Mouse (Mus musculus) liver, embryonic 14.5 days (tissue): ENCODE measurements around the gene Ralgps2. TPM values are rescaled to one million over a fixed set of nuclear protein-coding genes. Genes with fewer than 3 reads are reported as not detected.

Experiments used
- ATAC-seq: fragments of 200-750 bp; cut with Nextera tagmentation; 2 replicates; pipeline ENCODE4 v1.8.0; 2017; ENCODE audit warnings: moderate number of reproducible peaks, mild to moderate bottlenecking, moderate library complexity; ENCODE audit not compliant: insufficient read depth
- DNase-seq, 3 experiments: peaks; one replicate each; pipeline ENCODE4 v3.0.0-alpha.2; 2012 to 2013; ENCODE audit warnings: low read depth in 3 of 3, low spot score in 3 of 3
- H3K27ac ChIP-seq: fragments of 300-500 bp; sonication (generic); 2 replicates; pipeline ENCODE4 v1.5.1; 2014; ENCODE audit warnings: moderate library complexity, mild to moderate bottlenecking, control low read depth, inconsistent platforms
- H3K27me3 ChIP-seq: fragments of 300-500 bp; sonication (generic); 2 replicates; pipeline ENCODE4 v1.6.1; 2014; ENCODE audit warnings: mild to moderate bottlenecking, low read length, moderate library complexity; ENCODE audit not compliant: control insufficient read depth, insufficient read depth
- H3K36me3 ChIP-seq: fragments of 300-500 bp; sonication (generic); replicated peaks from 2 replicates; pipeline ENCODE4 v1.6.1; 2014; ENCODE audit warnings: low read depth; ENCODE audit not compliant: control insufficient read depth, insufficient read depth
- H3K4me1 ChIP-seq, 2 experiments: fragments of 200-500 bp in 1 of 2; fragments of 300-500 bp in 1 of 2; sonication (generic) in 1 of 2; replicated peaks; 2 replicates each; pipeline ENCODE4 v1.6.1; 2012 to 2014; ENCODE audit warnings: antibody characterized with exemption in 1 of 2, inconsistent platforms in 1 of 2, low read length in 1 of 2; ENCODE audit not compliant: control insufficient read depth in 2 of 2, insufficient read depth in 2 of 2
- H3K4me2 ChIP-seq: fragments of 300-500 bp; sonication (generic); 2 replicates; pipeline ENCODE4 v1.6.1; 2014; ENCODE audit warnings: low read depth, mild to moderate bottlenecking, control low read depth, moderate library complexity
- H3K4me3 ChIP-seq, 2 experiments: fragments of 200-500 bp in 1 of 2; fragments of 300-500 bp in 1 of 2; sonication (generic) in 1 of 2; 2 replicates each; pipeline ENCODE4 v1.5.1; 2012 to 2014; ENCODE audit warnings: low read depth in 2 of 2, low read length in 2 of 2, mild to moderate bottlenecking in 2 of 2, control low read depth in 1 of 2, inconsistent platforms in 1 of 2, moderate library complexity in 1 of 2; ENCODE audit not compliant: insufficient read depth in 1 of 2
- H3K9ac ChIP-seq: fragments of 300-500 bp; sonication (generic); replicated peaks from 2 replicates; pipeline ENCODE4 v1.6.1; 2014; ENCODE audit warnings: mild to moderate bottlenecking, control low read depth, moderate library complexity
- H3K9me3 ChIP-seq: fragments of 300-500 bp; sonication (generic); 2 replicates; pipeline ENCODE4 v1.6.1; 2016; ENCODE audit warnings: low read length, mixed read lengths; ENCODE audit not compliant: control insufficient read depth
- CTCF ChIP-seq: IDR thresholded peaks from 2 replicates; pipeline ENCODE4 v1.5.1; 2016; ENCODE audit warnings: antibody characterized with exemption, low read depth, control low read depth
- EP300 ChIP-seq: IDR thresholded peaks from 2 replicates; pipeline ENCODE4 v1.6.1; 2016; ENCODE audit warnings: antibody characterized with exemption, low read depth
- WGBS: fragments of 180-500 bp; shearing (Covaris S2); extraction: QIAGEN DNeasy Blood & Tissue Kit; methylation state at CpG from one replicate; pipeline ENCODE4 v1.1.7; 2014; ENCODE audit not compliant: insufficient replicate concordance; 5-methylcytosine and 5-hydroxymethylcytosine counted together
- polyA plus RNA-seq, 2 experiments: library from polyadenylated mRNA; depleted of rRNA in 1 of 2; stranded (reverse) in 1 of 2; unstranded in 1 of 2; fragments of >200 nt; fragmentation: Nextera tagmentation in 1 of 2; extraction: Ambion mirVana in 1 of 2; gene quantifications; 2 replicates each; pipeline versions ENCODE4 v1.2.1 to v1.2.3; 2012 to 2014

Ralgps2 gene
- polyA plus RNA-seq, 2 experiments = 3.2 to 12.8 TPM

DNA sequence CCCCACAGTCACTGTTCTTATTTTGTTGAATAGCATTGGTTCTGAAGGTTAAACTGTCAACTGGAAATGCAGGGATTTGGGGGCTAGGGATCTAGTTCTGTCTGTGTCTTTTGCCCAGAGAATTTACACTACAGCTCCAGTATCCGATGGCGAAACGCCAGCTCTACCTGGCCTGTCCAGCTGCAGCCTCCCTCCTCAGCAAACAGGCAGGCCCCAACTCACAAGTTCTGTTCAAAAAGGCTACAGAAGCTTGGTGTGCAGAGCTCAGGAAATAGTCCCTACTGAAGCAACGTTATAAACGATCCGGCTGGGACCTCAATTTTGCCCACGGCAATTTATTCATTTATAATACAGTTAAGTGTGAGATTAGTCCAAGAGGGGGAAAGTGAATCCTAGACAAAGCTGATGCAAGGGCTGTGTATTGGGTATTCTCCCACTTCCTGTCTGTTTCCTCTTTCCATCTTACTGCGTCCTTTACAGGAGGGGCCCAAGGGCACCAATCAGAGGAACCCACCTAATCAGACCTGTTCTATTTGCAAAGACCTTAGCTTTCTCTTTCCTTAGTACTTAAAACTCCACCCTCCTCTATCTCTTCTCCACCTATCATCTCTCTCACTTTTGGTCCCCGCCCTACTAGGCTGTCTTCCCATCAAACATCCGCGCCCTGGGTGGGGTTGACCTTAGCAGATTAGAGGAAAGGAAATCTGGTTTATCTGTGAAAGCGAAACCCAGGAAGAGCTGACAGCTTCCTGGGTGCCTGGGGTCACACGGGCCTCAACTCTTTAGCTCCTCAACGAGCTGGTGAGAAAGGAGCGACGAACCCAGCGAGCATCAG is 16.7 kb upstream of the Ralgps2 start:
- Histone ChIP-seq H3K27ac (no peak overlapping the region), H3K27me3 (no peaks in the 10 kb centered on the region), H3K9me3 (no peaks in the 10 kb centered on the region), H3K36me3 (no peaks in the 10 kb centered on the region), H3K4me1 (peaks cover 2 to 13% of the 10 kb centered on the region in 2 experiments; a peak in 2 of 4 replicates), H3K4me3 (no peak overlapping the region), H3K4me2 (peak overlapping the region; percentile 41), H3K9ac (no peak overlapping the region)
- peak; percentile 70 for ATAC-seq
- WGBS = 30% methylated on average over 17 of the region's 17 CpGs
- DNase-seq = peak in 1 of 3 experiments; percentile 50
- no peak for TF ChIP-seq CTCF
- TF ChIP-seq EP300 = 0 out of 2 replicates have a peak, but pooled peaks have one; percentile 5

DNA sequence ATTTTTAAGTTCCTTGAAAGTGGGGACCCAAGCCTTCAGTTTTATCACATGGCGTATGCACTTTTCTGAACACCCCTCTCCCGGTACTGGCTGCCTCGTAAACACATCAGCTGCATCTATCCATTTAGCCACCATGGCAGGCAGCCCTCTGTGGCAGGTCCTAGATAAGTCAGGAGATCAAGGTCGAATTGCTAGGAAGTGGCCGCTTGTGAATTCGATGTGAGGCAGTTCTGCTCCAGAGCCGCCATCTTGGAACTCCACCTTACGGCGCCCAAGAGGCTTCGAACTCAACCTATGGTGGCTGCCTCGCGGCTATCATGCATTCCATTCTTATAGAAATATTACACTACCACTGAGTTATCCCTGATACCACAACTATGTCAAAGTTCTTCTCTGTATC is 14.8 kb upstream of the Ralgps2 start:
- ATAC-seq (no peak), DNase-seq (no peak)
- no peak overlapping the region for H3K27ac ChIP-seq
- H3K4me1 ChIP-seq = peaks cover 2 to 16% of the 10 kb centered on the region in 2 experiments; a peak in 2 of 4 replicates
- H3K4me2 ChIP-seq = no peak overlapping the region
- H3K9me3 ChIP-seq = no peaks in the 10 kb centered on the region
- TF ChIP-seq CTCF (no peak), EP300 (no peak)
- H3K9ac ChIP-seq = no peak overlapping the region
- H3K4me3 ChIP-seq = no peak overlapping the region
- no peaks in the 10 kb centered on the region for H3K36me3 ChIP-seq
- no peaks in the 10 kb centered on the region for H3K27me3 ChIP-seq
- WGBS = 81% methylated on average over 12 of the region's 12 CpGs

DNA sequence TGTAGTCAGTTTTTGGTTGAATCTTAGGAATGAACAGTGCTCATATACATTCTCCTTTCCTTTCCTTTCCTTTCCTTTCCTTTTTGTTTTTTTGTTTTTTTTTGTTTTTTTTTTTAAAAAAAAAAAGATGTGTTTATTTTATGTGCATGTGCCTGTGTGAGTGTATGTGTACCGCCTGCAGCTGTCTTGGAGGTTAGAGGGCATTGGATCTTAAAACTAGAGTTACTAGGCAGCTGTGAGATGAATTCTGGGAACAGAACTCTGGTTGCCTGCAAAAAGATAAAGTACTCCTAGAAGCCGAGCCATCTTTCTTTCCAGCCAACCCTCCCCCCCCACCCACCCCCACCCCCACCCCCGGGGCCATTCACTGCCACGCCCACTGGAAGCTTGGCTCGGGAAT is 10.9 kb upstream of the Ralgps2 start:
- Histone ChIP-seq H3K4me1 (0 out of 4 replicates have a peak, but pooled peaks cover 0 to 2% of the 10 kb centered on the region in 2 experiments), H3K9ac (no peak overlapping the region), H3K9me3 (no peaks in the 10 kb centered on the region), H3K4me2 (no peak overlapping the region), H3K4me3 (no peak overlapping the region), H3K36me3 (no peaks in the 10 kb centered on the region), H3K27ac (no peak overlapping the region), H3K27me3 (no peaks in the 10 kb centered on the region)
- ATAC-seq = no peak
- DNase-seq = no peak
- whole genome bisulfite sequencing = 23% methylated on average over 5 of the region's 5 CpGs
- no peak for TF ChIP-seq EP300
- no peak for TF ChIP-seq CTCF

- no peak for ATAC-seq
- no peak for DNase-seq
- no peaks in the 10 kb centered on the region; the same call in 1 of the 2 replicates for H3K27me3 ChIP-seq
- no peak overlapping the region for H3K9ac ChIP-seq
- TF ChIP-seq CTCF (no peak), EP300 (no peak)
- H3K9me3 ChIP-seq = no peaks in the 10 kb centered on the region
- H3K4me3 ChIP-seq = no peak overlapping the region
- H3K36me3 ChIP-seq = no peaks in the 10 kb centered on the region
- H3K27ac ChIP-seq = no peak overlapping the region
- peak overlapping the region; percentile 98 for H3K4me2 ChIP-seq
- 30% methylated on average over 7 of the region's 7 CpGs for WGBS
- peaks cover 13 to 16% of the 10 kb centered on the region in 2 experiments for H3K4me1 ChIP-seq
Measured at GRCm38 (mm10) chr1:156940584-156940983, 1.2 kb upstream of the Ralgps2 start.

DNA sequence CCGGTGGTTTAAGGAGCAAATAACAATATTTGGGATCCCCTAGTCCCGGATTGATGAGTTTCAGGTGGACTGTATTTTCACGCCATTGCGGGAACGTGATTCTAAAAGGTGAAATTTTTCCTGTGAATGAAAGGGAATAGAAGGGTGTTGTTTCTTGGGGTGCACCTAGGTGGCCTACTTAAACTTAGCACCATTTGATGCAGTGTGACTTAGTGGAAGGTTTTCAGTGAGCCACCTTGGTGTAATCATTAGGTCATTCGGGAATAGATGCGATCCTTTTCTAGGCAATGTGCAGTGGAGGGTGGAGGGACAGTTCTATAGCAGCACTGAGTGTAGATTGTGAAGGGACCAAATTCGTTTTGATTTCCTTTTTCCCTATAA is 706 bp upstream of the Ralgps2 start:
- Histone ChIP-seq H3K4me3 (peak overlapping the region; percentile 83 to 91), H3K9me3 (no peaks in the 10 kb centered on the region), H3K36me3 (no peaks in the 10 kb centered on the region), H3K27ac (no peak overlapping the region), H3K27me3 (no peaks in the 10 kb centered on the region; the same call in 1 of the 2 replicates), H3K4me2 (peak overlapping the region; percentile 98), H3K9ac (peak overlapping the region; percentile 77), H3K4me1 (peaks cover 13 to 16% of the 10 kb centered on the region in 2 experiments)
- TF ChIP-seq EP300 = no peak
- TF ChIP-seq CTCF = 0 out of 2 replicates have a peak, but pooled peaks have one; percentile 11
- no peak for ATAC-seq
- DNase-seq = no peak
- WGBS = 6% methylated on average over 8 of the region's 8 CpGs
